ENCODE assay signal across 13 mouse cellular contexts in genomic region chr12:34215023-34216020, GRCm38 (mm10).
A peak's percentile ranks its signal among the peaks of the same experiment; 100 is the strongest.
DNase-seq lines count a peak whose midpoint lies in the region; ATAC-seq and TF ChIP-seq lines count a peak whose summit lies in the region.
"Had no signal": no experiment of that assay in that cellular context is flagged by ENCODE, and none has a peak within 500 bp of the region (broad histone marks: within the 10 kb centered on the region; RNA-seq: fewer than 3 reads in every experiment).

No protein-coding gene starts in this region.

- no peak for DNase-seq in ES-E14 (ENCODE audit: low read depth, low spot score)
- peak; percentile 55 for DNase-seq in limb, embryonic 11.5 days (ENCODE audit: low spot score)
- no peak for DNase-seq in urinary bladder, adult 2 months (ENCODE audit: low spot score)
- DNase-seq in adrenal gland, adult 8-10 months = no peak
- DNase-seq in heart, adult 9 months (ENCODE audit: low spot score in 2 of 2) = no peak
- DNase-seq: cerebellum, postnatal 36 days; lung, embryonic 14.5 days; right cerebral cortex, postnatal 4 days had no signal

- in situ Hi-C loops in ES-E14 (cut with MboI; ENCODE audit: low sequenced_read_pairs in 2 of 2, unreplicated experiment in 2 of 2) = no loop called here

- H3K36me3 ChIP-seq in forebrain, embryonic 15.5 days = no peaks in the 10 kb centered on the region
- H3K36me3 ChIP-seq in forebrain, embryonic 13.5 days (ENCODE audit: poor library complexity, severe bottlenecking) = no peaks in the 10 kb centered on the region
- no peaks in the 10 kb centered on the region for H3K36me3 ChIP-seq in ES-E14 (ENCODE audit: control insufficient read depth, insufficient read depth, low read length, poor library complexity, severe bottlenecking)
- H3K36me3 ChIP-seq in embryonic facial prominence, embryonic 12.5 days = no peaks in the 10 kb centered on the region
- no peaks in the 10 kb centered on the region for H3K36me3 ChIP-seq in limb, embryonic 11.5 days (ENCODE audit: control insufficient read depth, insufficient read depth, low read length)
- H3K36me3 ChIP-seq: heart, embryonic 13.5 days; stomach, embryonic 15.5 days had no signal

- H3K27ac ChIP-seq in forebrain, embryonic 15.5 days (replicated peaks) = no peak overlapping the region
- H3K27ac ChIP-seq in forebrain, embryonic 13.5 days = no peak overlapping the region
- no peak overlapping the region for H3K27ac ChIP-seq in ES-E14 (ENCODE audit: insufficient read depth, low read depth, low read length, poor library complexity, severe bottlenecking)
- peak overlapping the region; percentile 83 for H3K27ac ChIP-seq in embryonic facial prominence, embryonic 12.5 days
- peak overlapping the region; percentile 74 for H3K27ac ChIP-seq in limb, embryonic 11.5 days (replicated peaks; ENCODE audit: low read depth, low read length)
- H3K27ac ChIP-seq: heart, embryonic 13.5 days; stomach, embryonic 15.5 days had no signal

- H3K9me3 ChIP-seq in forebrain, embryonic 15.5 days = no peaks in the 10 kb centered on the region
- H3K9me3 ChIP-seq in forebrain, embryonic 13.5 days (replicated peaks) = no peaks in the 10 kb centered on the region
- H3K9me3 ChIP-seq in ES-E14 (ENCODE audit: control insufficient read depth, insufficient read depth, low read depth, low read length) = no peaks in the 10 kb centered on the region
- no peaks in the 10 kb centered on the region for H3K9me3 ChIP-seq in embryonic facial prominence, embryonic 12.5 days
- H3K9me3 ChIP-seq in limb, embryonic 11.5 days (ENCODE audit: control insufficient read depth, low read length) = no peaks in the 10 kb centered on the region
- H3K9me3 ChIP-seq: heart, embryonic 13.5 days; stomach, embryonic 15.5 days had no signal

- no peak overlapping the region for H3K4me3 ChIP-seq in forebrain, embryonic 15.5 days
- H3K4me3 ChIP-seq in forebrain, embryonic 13.5 days = no peak overlapping the region
- no peak overlapping the region for H3K4me3 ChIP-seq in ES-E14 (ENCODE audit: insufficient read depth in 1 of 2, low read depth in 1 of 2, low read length in 2 of 2, poor library complexity in 1 of 2, severe bottlenecking in 1 of 2)
- no peak overlapping the region for H3K4me3 ChIP-seq in embryonic facial prominence, embryonic 12.5 days
- no peak overlapping the region for H3K4me3 ChIP-seq in limb, embryonic 11.5 days (ENCODE audit: low read depth, low read length)
- H3K4me3 ChIP-seq: heart, embryonic 13.5 days; stomach, embryonic 15.5 days had no signal

- H3K4me2 ChIP-seq in forebrain, embryonic 15.5 days (replicated peaks) = no peak overlapping the region
- H3K4me2 ChIP-seq in forebrain, embryonic 13.5 days = no peak overlapping the region
- H3K4me2 ChIP-seq in embryonic facial prominence, embryonic 12.5 days (replicated peaks) = peak overlapping the region; percentile 27; the same call in 1 of the 2 replicates
- peak overlapping the region; percentile 28 for H3K4me2 ChIP-seq in limb, embryonic 11.5 days (ENCODE audit: low read depth, severe bottlenecking)
- H3K4me2 ChIP-seq: heart, embryonic 13.5 days; lung, embryonic 14.5 days; stomach, embryonic 15.5 days had no signal

- H3K4me1 ChIP-seq in forebrain, embryonic 15.5 days = peaks cover 3% of the 10 kb centered on the region
- peaks cover 6% of the 10 kb centered on the region for H3K4me1 ChIP-seq in forebrain, embryonic 13.5 days
- H3K4me1 ChIP-seq in ES-E14 (ENCODE audit: control insufficient read depth in 2 of 2, insufficient read depth in 2 of 2, low read length in 2 of 2, poor library complexity in 1 of 2) = peaks cover 0 to 4% of the 10 kb centered on the region in 2 experiments; a peak in 1 of 4 replicates
- H3K4me1 ChIP-seq in embryonic facial prominence, embryonic 12.5 days = peaks cover 16% of the 10 kb centered on the region; the same call in 1 of the 2 replicates
- peaks cover 16% of the 10 kb centered on the region for H3K4me1 ChIP-seq in limb, embryonic 11.5 days (ENCODE audit: control insufficient read depth, insufficient read depth, low read length)
- H3K4me1 ChIP-seq: stomach, embryonic 15.5 days had no signal

- WGBS in forebrain, embryonic 15.5 days = 63% methylated on average over 17 of the region's 17 CpGs
- WGBS in forebrain, embryonic 13.5 days = 70% methylated on average over 17 of the region's 17 CpGs
- 20% methylated on average over 17 of the region's 17 CpGs for WGBS in embryonic facial prominence, embryonic 12.5 days
- WGBS in limb, embryonic 11.5 days = 13% methylated on average over 17 of the region's 17 CpGs

- H3K9ac ChIP-seq in forebrain, embryonic 15.5 days (replicated peaks) = no peak overlapping the region
- no peak overlapping the region for H3K9ac ChIP-seq in forebrain, embryonic 13.5 days
- no peak overlapping the region for H3K9ac ChIP-seq in ES-E14 (ENCODE audit: insufficient read depth, low read depth, low read length, poor library complexity, severe bottlenecking)
- H3K9ac ChIP-seq in embryonic facial prominence, embryonic 12.5 days = no peak overlapping the region
- peak overlapping the region; percentile 34 for H3K9ac ChIP-seq in limb, embryonic 11.5 days (ENCODE audit: low read length)
- H3K9ac ChIP-seq: heart, embryonic 13.5 days; lung, embryonic 14.5 days; stomach, embryonic 15.5 days had no signal

- 0 out of 2 replicates have a peak, but pooled peaks have one; percentile 29 for ATAC-seq in forebrain, embryonic 15.5 days (replicated peaks)
- no peak for ATAC-seq in forebrain, embryonic 13.5 days
- peak; percentile 67; the same call in 1 of the 2 replicates for ATAC-seq in embryonic facial prominence, embryonic 12.5 days (ENCODE audit: insufficient number of reproducible peaks, insufficient read depth, low FRiP score, low TSS enrichment)
- ATAC-seq in limb, embryonic 11.5 days (ENCODE audit: insufficient number of reproducible peaks, low FRiP score, low TSS enrichment, low read depth) = peak; percentile 68

- H3K27me3 ChIP-seq in forebrain, embryonic 15.5 days = no peaks in the 10 kb centered on the region
- H3K27me3 ChIP-seq in forebrain, embryonic 13.5 days = no peaks in the 10 kb centered on the region
- no peaks in the 10 kb centered on the region for H3K27me3 ChIP-seq in embryonic facial prominence, embryonic 12.5 days
- H3K27me3 ChIP-seq in limb, embryonic 11.5 days (ENCODE audit: control insufficient read depth, insufficient read depth, low read length) = no peaks in the 10 kb centered on the region
- H3K27me3 ChIP-seq: heart, embryonic 13.5 days; stomach, embryonic 15.5 days had no signal

TF ChIP-seq in ES-E14, 5 proteins besides CTCF, POLR2A, EP300 and RAD21:
- no peak for TF ChIP-seq ZC3H11A (IDR thresholded peaks at IDR 0.05; ENCODE audit: borderline replicate concordance, low read depth, low read length)
- 0 out of 2 replicates have a peak, but pooled peaks have one; percentile 10 for TF ChIP-seq MAFK (IDR thresholded peaks at IDR 0.05; ENCODE audit: insufficient read depth, low read depth, low read length)

Comparison
In these comparisons a context has a peak if more than half of its experiments do, and no peak if none do; other contexts are left out.
1. H3K27ac ChIP-seq: peak in embryonic facial prominence, embryonic 12.5 days (single experiment) and limb, embryonic 11.5 days (single experiment); none in forebrain, embryonic 15.5 days (single experiment), forebrain, embryonic 13.5 days (single experiment) and ES-E14 (single experiment).
2. H3K4me2 ChIP-seq: peak in embryonic facial prominence, embryonic 12.5 days (single experiment) and limb, embryonic 11.5 days (single experiment); none in forebrain, embryonic 15.5 days (single experiment) and forebrain, embryonic 13.5 days (single experiment).